Mouse (Mus musculus) midbrain, embryonic 11.5 days (tissue): ENCODE data around the gene Pilrb2. TPM values are rescaled to one million over a fixed set of nuclear protein-coding genes. Genes with fewer than 3 reads are reported as not detected.
"Not testable (repeated sequence)": the region's sequence is repeated elsewhere in the genome, so short reads cannot be mapped to it uniquely, and the experiment has no call there.

Experiments
- ATAC-seq: fragments of 200-750 bp; cut with Nextera tagmentation; 2 replicates; pipeline ENCODE4 v1.8.0; 2017; ENCODE audit warnings: moderate TSS enrichment, moderate library complexity; ENCODE audit not compliant: low FRiP score
- DNase-seq: peaks from one replicate; pipeline ENCODE4 v3.0.0; 2015; ENCODE audit warnings: low spot score; ENCODE audit errors: missing footprints
- H3K27ac ChIP-seq: fragments of 300-500 bp; sonication (generic); 2 replicates; pipeline ENCODE4 v1.5.1; 2014; ENCODE audit warnings: low read depth, low read length
- H3K27me3 ChIP-seq: fragments of 300-500 bp; sonication (generic); 2 replicates; pipeline ENCODE4 v1.6.1; 2014; ENCODE audit warnings: mild to moderate bottlenecking, low read length, moderate library complexity, mixed read lengths; ENCODE audit not compliant: control insufficient read depth, insufficient read depth
- H3K36me3 ChIP-seq: fragments of 300-500 bp; sonication (generic); 2 replicates; pipeline ENCODE4 v1.6.1; 2014; ENCODE audit warnings: mild to moderate bottlenecking, low read length, moderate library complexity, mixed read lengths; ENCODE audit not compliant: control insufficient read depth, insufficient read depth
- H3K4me1 ChIP-seq: fragments of 300-500 bp; sonication (generic); 2 replicates; pipeline ENCODE4 v1.6.1; 2014; ENCODE audit warnings: low read length; ENCODE audit not compliant: control insufficient read depth, insufficient read depth
- H3K4me2 ChIP-seq: fragments of 300-500 bp; sonication (generic); 2 replicates; pipeline ENCODE4 v1.6.1; 2014; ENCODE audit warnings: mild to moderate bottlenecking, moderate library complexity
- H3K4me3 ChIP-seq: fragments of 300-500 bp; sonication (generic); 2 replicates; pipeline ENCODE4 v1.5.1; 2014; ENCODE audit warnings: low read depth, low read length
- H3K9ac ChIP-seq: fragments of 300-500 bp; sonication (generic); 2 replicates; pipeline ENCODE4 v1.6.1; 2014; ENCODE audit warnings: low read length
- H3K9me3 ChIP-seq: fragments of 300-500 bp; sonication (generic); 2 replicates; pipeline ENCODE4 v1.6.1; 2016; ENCODE audit warnings: low read length; ENCODE audit not compliant: control insufficient read depth
- WGBS: fragments of 180-500 bp; shearing (Covaris S2); extraction: QIAGEN DNeasy Blood & Tissue Kit; methylation state at CpG from one replicate; pipeline ENCODE4 v1.1.7; 2014; 5-methylcytosine and 5-hydroxymethylcytosine counted together
- polyA plus RNA-seq: library from polyadenylated mRNA; unstranded; fragments of >200 nt; fragmentation: Nextera tagmentation; extraction: Ambion mirVana; gene quantifications from 2 replicates; pipeline ENCODE4 v1.2.1, GENCODE M21; 2014

Pilrb2 gene
- polyA plus RNA-seq, 1 experiment from 2014 or later: not detected

GRCm38 (mm10) chr5:137850313-137850712 lies 21.3 kb downstream of the Pilrb2 start:
- not testable (repeated sequence) for H3K4me3 ChIP-seq, H3K4me2 ChIP-seq, H3K27ac ChIP-seq, DNase-seq, H3K9me3 ChIP-seq, H3K36me3 ChIP-seq, ATAC-seq, H3K4me1 ChIP-seq, H3K9ac ChIP-seq, H3K27me3 ChIP-seq
- 81% methylated on average over 1 of the region's 1 CpGs for WGBS

GRCm38 (mm10) chr5:137837110-137837509 lies 34.5 kb downstream of the Pilrb2 start:
- not testable (repeated sequence) for DNase-seq, H3K36me3 ChIP-seq, H3K9ac ChIP-seq, H3K4me2 ChIP-seq, H3K4me3 ChIP-seq, H3K9me3 ChIP-seq, H3K27ac ChIP-seq, ATAC-seq, H3K4me1 ChIP-seq, H3K27me3 ChIP-seq

GRCm38 (mm10) chr5:137836611-137837010 lies 35.0 kb downstream of the Pilrb2 start:
- Histone ChIP-seq H3K27me3 (no peaks in the 10 kb centered on the region), H3K4me2 (no peak overlapping the region), H3K27ac (no peak overlapping the region), H3K4me1 (no peaks in the 10 kb centered on the region), H3K9ac (no peak overlapping the region), H3K36me3 (no peaks in the 10 kb centered on the region), H3K4me3 (no peak overlapping the region), H3K9me3 (no peaks in the 10 kb centered on the region)
- no peak for ATAC-seq
- no peak for DNase-seq

GRCm38 (mm10) chr5:137835966-137836520 lies 35.6 kb downstream of the Pilrb2 start, which contains the start of gene Pilra:
Pilra (minus strand) TSS chr5:137836281.
- not testable (repeated sequence) for ATAC-seq, H3K9me3 ChIP-seq, H3K4me1 ChIP-seq, DNase-seq, H3K27me3 ChIP-seq, H3K36me3 ChIP-seq, H3K4me2 ChIP-seq, H3K9ac ChIP-seq, H3K27ac ChIP-seq, H3K4me3 ChIP-seq
- WGBS: 69% methylated on average over 2 of the region's 2 CpGs

- no peak overlapping the region for H3K4me3 ChIP-seq
- H3K4me1 ChIP-seq: no peaks in the 10 kb centered on the region
- H3K4me2 ChIP-seq: no peak overlapping the region
- WGBS: 64% methylated on average over 4 of the region's 4 CpGs
- H3K36me3 ChIP-seq: no peaks in the 10 kb centered on the region
- no peaks in the 10 kb centered on the region for H3K9me3 ChIP-seq
- H3K9ac ChIP-seq: no peak overlapping the region
- H3K27me3 ChIP-seq: no peaks in the 10 kb centered on the region
- DNase-seq (no peak), ATAC-seq (no peak)
- no peak overlapping the region for H3K27ac ChIP-seq
These were observed 38.1 kb downstream of the Pilrb2 start for GRCm38 (mm10) chr5:137833500-137833899.

- Histone ChIP-seq H3K4me1 (no peaks in the 10 kb centered on the region), H3K9me3 (no peaks in the 10 kb centered on the region), H3K4me3 (no peak overlapping the region), H3K27me3 (no peaks in the 10 kb centered on the region), H3K9ac (no peak overlapping the region), H3K4me2 (no peak overlapping the region), H3K36me3 (no peaks in the 10 kb centered on the region), H3K27ac (no peak overlapping the region)
- ATAC-seq (no peak), DNase-seq (no peak)
- WGBS: 79% methylated on average over 6 of the region's 6 CpGs
These were observed 40.1 kb downstream of the Pilrb2 start for GRCm38 (mm10) chr5:137831506-137831905.

GRCm38 (mm10) chr5:137831106-137831505 lies 40.5 kb downstream of the Pilrb2 start:
- ATAC-seq (no peak), DNase-seq (no peak)
- Histone ChIP-seq H3K4me2 (no peak overlapping the region), H3K27ac (no peak overlapping the region), H3K4me3 (no peak overlapping the region), H3K9me3 (no peaks in the 10 kb centered on the region), H3K27me3 (no peaks in the 10 kb centered on the region), H3K36me3 (no peaks in the 10 kb centered on the region), H3K9ac (no peak overlapping the region), H3K4me1 (no peaks in the 10 kb centered on the region)
- 87% methylated on average over 4 of the region's 4 CpGs for WGBS

GRCm38 (mm10) chr5:137830238-137830637 lies 41.4 kb downstream of the Pilrb2 start:
- Histone ChIP-seq H3K36me3 (no peaks in the 10 kb centered on the region), H3K27ac (no peak overlapping the region), H3K9ac (no peak overlapping the region), H3K4me3 (no peak overlapping the region), H3K4me1 (no peaks in the 10 kb centered on the region), H3K27me3 (no peaks in the 10 kb centered on the region), H3K4me2 (no peak overlapping the region), H3K9me3 (no peaks in the 10 kb centered on the region)
- WGBS: 84% methylated on average over 7 of the region's 7 CpGs
- ATAC-seq (no peak), DNase-seq (no peak)

GRCm38 (mm10) chr5:137828694-137829093 lies 42.9 kb downstream of the Pilrb2 start:
- H3K36me3 ChIP-seq: no peaks in the 10 kb centered on the region
- no peaks in the 10 kb centered on the region for H3K4me1 ChIP-seq
- H3K9ac ChIP-seq: no peak overlapping the region
- WGBS: 89% methylated on average over 6 of the region's 6 CpGs
- H3K4me3 ChIP-seq: no peak overlapping the region
- H3K27me3 ChIP-seq: no peaks in the 10 kb centered on the region
- H3K4me2 ChIP-seq: no peak overlapping the region
- H3K27ac ChIP-seq: no peak overlapping the region
- DNase-seq (no peak), ATAC-seq (no peak)
- no peaks in the 10 kb centered on the region for H3K9me3 ChIP-seq
